Mouse (Mus musculus) brown adipose tissue, adult 24 weeks (tissue): ENCODE results near the gene Fanca. TPM values are rescaled to one million over a fixed set of nuclear protein-coding genes. Genes with fewer than 3 reads are reported as not detected.
"Not testable (repeated sequence)": the region's sequence is repeated elsewhere in the genome, so short reads cannot be mapped to it uniquely, and the experiment has no call there.

Experiments
- H3K27ac ChIP-seq: fragments of 200-500 bp; replicated peaks from 2 replicates; pipeline ENCODE4 v1.5.1; 2012; ENCODE audit warnings: low read depth, mild to moderate bottlenecking, low read length
- H3K4me1 ChIP-seq: fragments of 200-500 bp; 2 replicates; pipeline ENCODE4 v1.6.1; 2012; ENCODE audit warnings: low read length, mixed read lengths; ENCODE audit not compliant: control insufficient read depth, insufficient read depth, insufficient read length
- H3K4me3 ChIP-seq: fragments of 200-500 bp; 2 replicates; pipeline ENCODE4 v1.5.1; 2012; ENCODE audit warnings: low read depth, mild to moderate bottlenecking, low read length, moderate library complexity; ENCODE audit not compliant: insufficient read depth
- polyA plus RNA-seq: library from polyadenylated mRNA; stranded (reverse); fragments of >200 nt; gene quantifications from 2 replicates; pipeline ENCODE4 v1.2.4, GENCODE M21; 2012; ENCODE audit not compliant: missing spikeins, insufficient read depth, insufficient read length

Gene Fanca
- polyA plus RNA-seq, 1 experiment = not detected

- no peak overlapping the region for H3K4me3 ChIP-seq
- H3K4me1 ChIP-seq = no peaks in the 10 kb centered on the region
- no peak overlapping the region for H3K27ac ChIP-seq
Measured at GRCm38 (mm10) chr8:123292785-123293184, 25.6 kb downstream of the Fanca start.

GRCm38 (mm10) chr8:123292281-123292680 is 26.1 kb downstream of the Fanca start:
- Histone ChIP-seq H3K4me1 (no peaks in the 10 kb centered on the region), H3K27ac (no peak overlapping the region), H3K4me3 (no peak overlapping the region)

GRCm38 (mm10) chr8:123291716-123292115 is 26.7 kb downstream of the Fanca start:
- Histone ChIP-seq H3K4me1 (no peaks in the 10 kb centered on the region), H3K4me3 (no peak overlapping the region), H3K27ac (no peak overlapping the region)

- Histone ChIP-seq H3K27ac (no peak overlapping the region), H3K4me3 (no peak overlapping the region)
Measured at GRCm38 (mm10) chr8:123290679-123291078, 27.7 kb downstream of the Fanca start.

GRCm38 (mm10) chr8:123290166-123290565 is 28.2 kb downstream of the Fanca start:
- Histone ChIP-seq H3K4me1 (no peaks in the 10 kb centered on the region), H3K27ac (no peak overlapping the region), H3K4me3 (no peak overlapping the region)

More at GRCm38 (mm10) chr8:123290679-123291078, 27.7 kb downstream of the Fanca start:
- no peaks in the 10 kb centered on the region for H3K4me1 ChIP-seq

GRCm38 (mm10) chr8:123287362-123287761 is 31.0 kb downstream of the Fanca start:
- no peaks in the 10 kb centered on the region for H3K4me1 ChIP-seq
- no peak overlapping the region for H3K4me3 ChIP-seq
- no peak overlapping the region for H3K27ac ChIP-seq

GRCm38 (mm10) chr8:123284493-123284892 is 33.9 kb downstream of the Fanca start:
- Histone ChIP-seq H3K27ac (no peak overlapping the region), H3K4me3 (no peak overlapping the region), H3K4me1 (no peaks in the 10 kb centered on the region)

- Histone ChIP-seq H3K27ac (no peak overlapping the region), H3K4me1 (no peaks in the 10 kb centered on the region), H3K4me3 (no peak overlapping the region)
Measured at GRCm38 (mm10) chr8:123283991-123284390, 34.4 kb downstream of the Fanca start.

GRCm38 (mm10) chr8:123282994-123283393 is 35.4 kb downstream of the Fanca start:
- not testable (repeated sequence) for H3K4me1 ChIP-seq, H3K27ac ChIP-seq

GRCm38 (mm10) chr8:123280302-123281094 is 37.9 kb downstream of the Fanca start:
- Histone ChIP-seq H3K4me3 (no peak overlapping the region), H3K27ac (no peak overlapping the region), H3K4me1 (no peaks in the 10 kb centered on the region)

More at GRCm38 (mm10) chr8:123282994-123283393, 35.4 kb downstream of the Fanca start:
- H3K4me3 ChIP-seq = not testable (repeated sequence)

GRCm38 (mm10) chr8:123279828-123280227 is 38.5 kb downstream of the Fanca start:
- H3K4me3 ChIP-seq = no peak overlapping the region
- no peak overlapping the region for H3K27ac ChIP-seq
- no peaks in the 10 kb centered on the region for H3K4me1 ChIP-seq

- Histone ChIP-seq H3K27ac (no peak overlapping the region), H3K4me1 (no peaks in the 10 kb centered on the region), H3K4me3 (no peak overlapping the region)
Measured at GRCm38 (mm10) chr8:123278445-123278844, 39.9 kb downstream of the Fanca start.

- Histone ChIP-seq H3K4me3 (no peak overlapping the region), H3K27ac (no peak overlapping the region), H3K4me1 (0 out of 2 replicates have a peak, but pooled peaks cover 4% of the 10 kb centered on the region)
Measured at GRCm38 (mm10) chr8:123275096-123275495, 43.3 kb downstream of the Fanca start.

- Histone ChIP-seq H3K4me3 (no peak overlapping the region), H3K4me1 (0 out of 2 replicates have a peak, but pooled peaks cover 4% of the 10 kb centered on the region), H3K27ac (no peak overlapping the region)
Measured at GRCm38 (mm10) chr8:123274447-123274846, 43.9 kb downstream of the Fanca start.

- H3K4me1 ChIP-seq = 0 out of 2 replicates have a peak, but pooled peaks cover 4% of the 10 kb centered on the region
- no peak overlapping the region for H3K27ac ChIP-seq
- no peak overlapping the region for H3K4me3 ChIP-seq
Measured at GRCm38 (mm10) chr8:123271901-123272300, 46.5 kb downstream of the Fanca start.

- 0 out of 2 replicates have a peak, but pooled peaks cover 4% of the 10 kb centered on the region for H3K4me1 ChIP-seq
- H3K4me3 ChIP-seq = no peak overlapping the region
- H3K27ac ChIP-seq = no peak overlapping the region
Measured at GRCm38 (mm10) chr8:123271147-123271546, 47.2 kb downstream of the Fanca start.
